Mouse (Mus musculus) forebrain, embryonic 16.5 days (tissue): Measurements from ENCODE around the gene Tmem174. TPM values are rescaled to one million over a fixed set of nuclear protein-coding genes. Genes with fewer than 3 reads are reported as not detected.

Experiments used
- ATAC-seq: fragments of 200-750 bp; cut with Nextera tagmentation; 2 replicates; pipeline ENCODE4 v1.8.0; 2017; ENCODE audit warnings: mild to moderate bottlenecking, moderate library complexity
- H3K27ac ChIP-seq: fragments of 300-500 bp; sonication (generic); 2 replicates; pipeline ENCODE4 v1.5.1; 2014; ENCODE audit warnings: low read length, control low read depth
- H3K27me3 ChIP-seq: fragments of 300-500 bp; sonication (generic); replicated peaks from 2 replicates; pipeline ENCODE4 v1.6.1; 2014; ENCODE audit warnings: low read length; ENCODE audit not compliant: control insufficient read depth, insufficient read depth
- H3K36me3 ChIP-seq: fragments of 300-500 bp; sonication (generic); 2 replicates; pipeline ENCODE4 v1.6.1; 2014; ENCODE audit not compliant: control insufficient read depth, insufficient read depth
- H3K4me1 ChIP-seq: fragments of 300-500 bp; sonication (generic); replicated peaks from 2 replicates; pipeline ENCODE4 v1.6.1; 2014; ENCODE audit warnings: low read length; ENCODE audit not compliant: control insufficient read depth, insufficient read depth
- H3K4me2 ChIP-seq: fragments of 300-500 bp; sonication (generic); 2 replicates; pipeline ENCODE4 v1.6.1; 2014; ENCODE audit warnings: mild to moderate bottlenecking, low read length, control low read depth
- H3K4me3 ChIP-seq: fragments of 300-500 bp; sonication (generic); replicated peaks from 2 replicates; pipeline ENCODE4 v1.5.1; 2014; ENCODE audit warnings: mild to moderate bottlenecking, low read length, control low read depth
- H3K9ac ChIP-seq: fragments of 300-500 bp; sonication (generic); replicated peaks from 2 replicates; pipeline ENCODE4 v1.6.1; 2014; ENCODE audit warnings: low read depth, low read length, control low read depth
- H3K9me3 ChIP-seq: fragments of 300-500 bp; sonication (generic); 2 replicates; pipeline ENCODE4 v1.6.1; 2016; ENCODE audit warnings: low read length; ENCODE audit not compliant: control insufficient read depth
- WGBS: fragments of 180-500 bp; shearing (Covaris S2); extraction: QIAGEN DNeasy Blood & Tissue Kit; methylation state at CpG from one replicate; pipeline ENCODE4 v1.1.7; 2014; 5-methylcytosine and 5-hydroxymethylcytosine counted together
- polyA plus RNA-seq: library from polyadenylated mRNA; unstranded; fragments of >200 nt; fragmentation: Nextera tagmentation; extraction: Ambion mirVana; gene quantifications from 2 replicates; pipeline ENCODE4 v1.2.1, GENCODE M21; 2015

The Tmem174 gene
- polyA plus RNA-seq: not detected in 2 replicates

DNA sequence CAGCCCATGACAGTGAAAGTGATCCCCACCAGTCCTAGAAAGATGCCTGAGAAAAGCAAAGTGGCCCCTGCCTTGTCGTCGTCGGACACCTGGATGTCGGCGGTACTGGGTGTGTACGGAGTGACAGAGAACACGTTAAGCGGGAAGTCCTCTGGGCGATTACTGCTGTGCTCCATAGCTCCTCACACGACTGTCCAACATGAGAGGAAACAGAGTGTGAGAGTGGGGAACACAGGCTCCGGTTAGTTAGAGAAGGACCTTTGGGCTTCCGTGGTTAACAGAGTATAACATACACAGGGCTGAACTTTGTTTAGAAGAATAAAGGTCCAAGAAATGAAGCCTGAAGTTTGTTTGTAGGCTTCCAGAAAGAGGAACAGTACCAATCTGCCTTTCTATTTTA is at the start of gene Tmem174:
Tmem174 (minus strand) TSS at position 266 of the 400 bp plus-strand sequence.
- H3K4me3 ChIP-seq: no peak within 1 kb of the TSS
- H3K36me3 ChIP-seq: no peaks in the 10 kb centered on the region
- H3K27me3 ChIP-seq: no peaks in the 10 kb centered on the region
- 93% methylated on average over 12 of the region's 12 CpGs for WGBS
- ATAC-seq: no peak
- H3K4me1 ChIP-seq: no peaks in the 10 kb centered on the region
- H3K9ac ChIP-seq: no peak within 1 kb of the TSS
- no peaks in the 10 kb centered on the region for H3K9me3 ChIP-seq
- no peak within 1 kb of the TSS for H3K27ac ChIP-seq
- no peak within 1 kb of the TSS for H3K4me2 ChIP-seq

DNA sequence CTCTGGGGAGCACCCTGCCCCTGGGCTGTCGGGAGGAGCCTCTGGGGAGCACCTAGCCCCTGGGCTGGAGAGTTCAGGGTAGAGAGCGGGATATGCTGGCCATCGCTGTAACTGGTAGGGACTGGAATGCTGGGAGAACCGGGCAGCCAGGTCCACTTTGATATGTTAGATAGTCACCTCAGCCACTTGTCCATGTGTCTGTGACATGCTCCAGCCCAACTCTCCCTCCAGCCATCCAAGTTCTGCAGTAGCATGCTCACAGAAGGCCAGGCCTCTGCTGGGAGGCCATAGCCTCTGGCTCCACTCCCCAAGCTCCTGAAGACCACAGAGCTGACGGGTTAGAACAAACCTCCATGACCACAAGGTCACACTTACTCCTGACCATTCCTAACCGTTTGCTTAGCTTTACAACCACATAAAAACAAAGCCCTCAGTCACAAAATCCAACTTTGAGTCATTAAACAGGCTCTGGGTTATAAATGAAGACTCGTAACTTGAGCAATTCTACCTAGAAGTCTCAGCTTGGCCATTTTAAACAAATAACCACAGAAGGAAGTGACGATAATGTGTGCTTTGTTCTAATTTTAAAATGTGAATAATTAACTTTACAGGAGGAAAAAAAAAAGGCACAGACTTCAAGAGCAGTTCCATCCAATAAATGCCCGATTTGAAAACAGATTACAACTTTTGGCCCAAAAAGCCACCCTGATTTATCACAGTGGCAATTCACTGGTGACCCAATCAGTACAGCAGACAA is 47.1 kb upstream of the Tmem174 start:
- no peaks in the 10 kb centered on the region for H3K9me3 ChIP-seq
- no peak for ATAC-seq
- H3K4me1 ChIP-seq: no peaks in the 10 kb centered on the region
- no peak overlapping the region for H3K27ac ChIP-seq
- H3K9ac ChIP-seq: no peak overlapping the region
- H3K4me3 ChIP-seq: no peak overlapping the region
- no peaks in the 10 kb centered on the region for H3K36me3 ChIP-seq
- H3K4me2 ChIP-seq: no peak overlapping the region
- H3K27me3 ChIP-seq: no peaks in the 10 kb centered on the region
- WGBS: 81% methylated on average over 9 of the region's 9 CpGs

DNA sequence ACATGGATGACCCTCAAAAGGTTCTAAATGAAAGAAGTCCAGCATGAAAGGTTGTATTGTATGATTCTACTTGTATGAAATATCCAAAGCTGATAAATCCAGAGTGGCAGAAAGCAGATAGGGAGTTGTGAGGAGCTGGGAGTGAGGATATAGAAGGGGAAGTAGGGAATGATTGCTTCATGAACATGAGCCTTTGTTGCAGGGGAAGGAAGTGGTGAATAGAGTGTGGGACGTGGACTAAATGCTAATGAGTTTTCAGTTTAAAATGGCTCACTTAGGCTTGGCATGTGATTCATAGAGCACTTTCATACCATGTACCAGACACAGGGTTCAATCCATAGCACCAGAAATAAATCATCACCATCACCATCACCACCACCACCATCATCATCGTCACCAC is 46.2 kb upstream of the Tmem174 start:
- H3K4me2 ChIP-seq: no peak overlapping the region
- no peak overlapping the region for H3K9ac ChIP-seq
- H3K27ac ChIP-seq: no peak overlapping the region
- no peaks in the 10 kb centered on the region for H3K9me3 ChIP-seq
- no peaks in the 10 kb centered on the region for H3K4me1 ChIP-seq
- H3K4me3 ChIP-seq: no peak overlapping the region
- H3K36me3 ChIP-seq: no peaks in the 10 kb centered on the region
- 77% methylated on average over 2 of the region's 2 CpGs for WGBS
- H3K27me3 ChIP-seq: no peaks in the 10 kb centered on the region
- ATAC-seq: no peak

DNA sequence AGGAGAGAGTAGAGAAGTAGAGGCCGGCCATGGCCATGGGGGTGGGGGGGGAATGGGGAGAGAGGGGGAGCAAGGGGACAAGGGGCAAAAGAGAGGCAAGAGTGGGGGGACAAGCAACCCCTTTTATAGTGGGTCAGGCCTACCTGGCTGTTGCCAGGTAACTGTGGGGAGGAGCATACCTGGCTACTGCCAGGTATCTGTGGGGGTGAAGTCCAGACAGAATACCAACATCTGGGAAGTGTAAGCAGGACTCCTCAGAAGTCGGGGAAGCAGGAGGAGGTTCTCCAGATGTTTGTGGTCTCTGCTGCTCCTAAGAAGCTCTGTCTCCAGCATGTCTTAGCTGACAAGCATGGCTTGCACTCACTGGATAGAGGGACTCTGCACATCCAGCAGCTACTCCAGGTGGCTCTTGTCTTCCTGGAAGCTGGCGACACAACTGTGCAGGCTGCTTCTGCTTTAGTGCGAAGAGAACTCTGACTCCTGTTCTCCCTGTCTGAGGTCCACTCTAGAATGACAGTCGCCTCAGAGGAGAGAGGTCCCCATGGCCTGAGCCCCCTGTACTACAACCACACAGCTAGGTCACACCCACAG is 43.4 kb upstream of the Tmem174 start:
- no peak overlapping the region for H3K9ac ChIP-seq
- ATAC-seq: no peak
- no peaks in the 10 kb centered on the region for H3K9me3 ChIP-seq
- H3K4me1 ChIP-seq: no peaks in the 10 kb centered on the region
- WGBS: 93% methylated on average over 5 of the region's 5 CpGs
- no peaks in the 10 kb centered on the region for H3K36me3 ChIP-seq
- H3K27me3 ChIP-seq: no peaks in the 10 kb centered on the region
- H3K4me3 ChIP-seq: no peak overlapping the region
- H3K27ac ChIP-seq: no peak overlapping the region
- H3K4me2 ChIP-seq: no peak overlapping the region

DNA sequence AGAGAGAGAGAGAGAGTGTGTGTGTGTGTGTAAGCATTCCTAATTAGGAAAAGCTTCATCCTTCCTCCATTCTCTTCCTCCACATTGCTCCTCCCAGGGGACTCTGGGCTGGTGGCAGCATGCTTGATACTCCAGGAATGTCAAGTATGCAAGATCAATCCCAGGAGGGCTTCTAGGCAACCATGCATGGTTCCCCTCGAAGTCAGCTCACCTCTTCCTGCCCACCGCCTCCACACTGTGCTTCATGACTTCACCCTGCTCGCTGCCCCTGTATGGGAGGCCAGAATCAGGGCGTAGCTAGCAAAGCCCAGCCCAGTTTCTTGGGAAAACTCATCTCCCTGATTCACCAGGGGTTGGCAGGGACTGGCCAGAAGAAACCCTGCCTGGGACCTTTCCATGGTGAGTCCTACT is 42.4 kb upstream of the Tmem174 start:
- Histone ChIP-seq H3K4me1 (no peaks in the 10 kb centered on the region), H3K36me3 (no peaks in the 10 kb centered on the region), H3K27ac (no peak overlapping the region), H3K27me3 (no peaks in the 10 kb centered on the region), H3K4me2 (no peak overlapping the region), H3K9me3 (no peaks in the 10 kb centered on the region), H3K9ac (no peak overlapping the region), H3K4me3 (no peak overlapping the region)
- ATAC-seq: no peak
- WGBS: 48% methylated on average over 4 of the region's 4 CpGs

DNA sequence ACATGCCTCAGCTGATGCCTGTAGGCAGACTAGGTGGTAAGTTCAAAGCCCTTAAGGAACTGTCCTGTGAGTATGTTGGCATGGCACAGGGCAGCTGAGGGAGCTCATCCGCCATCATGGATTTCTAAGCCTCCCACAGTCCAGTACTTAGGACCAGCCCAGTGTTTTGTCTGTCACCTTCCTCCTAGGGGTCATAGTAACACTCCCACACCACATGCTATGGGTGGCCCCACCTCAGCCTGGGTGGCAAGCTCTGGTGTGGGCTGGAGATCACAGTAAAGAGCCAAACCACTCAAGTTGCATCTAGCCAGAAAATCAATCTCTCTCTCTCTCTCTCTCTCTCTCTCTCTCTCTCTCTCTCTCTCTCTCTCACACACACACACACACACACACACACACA is 42.0 kb upstream of the Tmem174 start:
- no peak overlapping the region for H3K9ac ChIP-seq
- no peaks in the 10 kb centered on the region for H3K27me3 ChIP-seq
- H3K9me3 ChIP-seq: no peaks in the 10 kb centered on the region
- H3K27ac ChIP-seq: no peak overlapping the region
- 85% methylated on average over 1 of the region's 1 CpGs for WGBS
- no peak overlapping the region for H3K4me2 ChIP-seq
- no peak overlapping the region for H3K4me3 ChIP-seq
- no peaks in the 10 kb centered on the region for H3K36me3 ChIP-seq
- no peaks in the 10 kb centered on the region for H3K4me1 ChIP-seq
- no peak for ATAC-seq

DNA sequence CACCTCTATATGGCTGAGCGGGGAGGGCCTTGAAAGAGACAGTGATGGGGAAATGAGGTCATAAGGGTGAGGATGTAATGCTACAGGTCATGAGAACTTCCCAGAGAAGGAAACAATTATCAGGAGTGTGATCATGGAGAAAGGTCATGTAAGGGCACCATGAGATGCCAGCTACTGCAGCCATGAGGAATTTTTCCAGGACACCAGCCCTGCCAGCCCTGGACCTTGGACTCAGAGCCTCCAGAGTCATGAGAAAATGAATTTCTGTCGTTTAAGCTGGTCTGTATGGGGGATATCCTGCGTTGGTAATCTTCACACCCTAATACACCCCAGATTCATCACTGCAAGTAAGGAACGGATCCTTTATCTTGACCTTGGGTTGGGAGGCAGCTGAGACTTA is 36.7 kb upstream of the Tmem174 start:
- H3K4me2 ChIP-seq: no peak overlapping the region
- H3K27ac ChIP-seq: no peak overlapping the region
- no peaks in the 10 kb centered on the region for H3K9me3 ChIP-seq
- no peak overlapping the region for H3K9ac ChIP-seq
- H3K4me1 ChIP-seq: no peaks in the 10 kb centered on the region
- ATAC-seq: no peak
- WGBS: 79% methylated on average over 4 of the region's 4 CpGs
- H3K36me3 ChIP-seq: no peaks in the 10 kb centered on the region
- no peaks in the 10 kb centered on the region for H3K27me3 ChIP-seq
- H3K4me3 ChIP-seq: no peak overlapping the region

DNA sequence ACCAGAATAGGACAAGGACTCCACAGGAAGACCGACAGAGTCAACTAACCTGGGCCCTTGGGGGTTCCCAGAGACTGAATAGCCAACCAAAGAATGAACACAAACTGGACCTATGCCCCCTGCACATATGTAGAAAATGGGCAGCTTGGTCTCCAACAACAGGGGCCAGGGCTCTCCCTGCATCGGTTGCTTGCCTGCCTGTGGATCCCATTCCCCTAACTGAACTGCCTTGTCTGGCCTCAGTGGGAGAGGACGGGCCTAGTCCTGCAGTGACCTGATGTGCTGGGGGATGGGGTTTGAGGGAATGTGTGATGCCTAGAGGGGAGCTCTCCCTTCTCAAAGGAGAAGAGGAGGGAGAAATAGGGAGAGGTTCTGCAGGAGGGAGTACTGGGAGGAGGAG is 32.1 kb upstream of the Tmem174 start:
- H3K36me3 ChIP-seq: no peaks in the 10 kb centered on the region
- no peak for ATAC-seq
- H3K27ac ChIP-seq: no peak overlapping the region
- no peaks in the 10 kb centered on the region for H3K9me3 ChIP-seq
- WGBS: 81% methylated on average over 3 of the region's 3 CpGs
- no peak overlapping the region for H3K4me2 ChIP-seq
- H3K9ac ChIP-seq: no peak overlapping the region
- H3K4me1 ChIP-seq: no peaks in the 10 kb centered on the region
- H3K27me3 ChIP-seq: no peaks in the 10 kb centered on the region
- no peak overlapping the region for H3K4me3 ChIP-seq

DNA sequence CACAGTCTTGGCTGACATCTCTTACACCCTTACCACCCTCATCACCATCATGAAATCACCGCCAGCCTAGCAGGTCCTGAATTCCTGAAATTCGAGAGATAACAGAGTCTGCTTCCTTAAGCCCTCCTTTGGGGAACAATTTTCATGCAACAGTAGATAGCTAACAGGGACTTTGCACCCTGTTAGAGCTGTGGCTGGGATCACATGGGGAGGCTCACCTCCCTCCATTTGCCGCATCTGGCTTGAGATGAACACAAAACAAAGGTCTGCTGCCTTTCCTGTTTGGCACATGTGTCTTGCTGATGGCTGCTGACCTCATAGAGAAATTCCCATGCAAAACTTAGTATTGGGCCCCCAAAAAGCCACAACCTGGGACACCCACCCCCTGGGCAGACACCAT is 30.1 kb upstream of the Tmem174 start:
- Histone ChIP-seq H3K4me1 (no peaks in the 10 kb centered on the region), H3K4me3 (no peak overlapping the region), H3K27ac (no peak overlapping the region), H3K9ac (no peak overlapping the region), H3K27me3 (no peaks in the 10 kb centered on the region), H3K4me2 (no peak overlapping the region), H3K36me3 (no peaks in the 10 kb centered on the region), H3K9me3 (no peaks in the 10 kb centered on the region)
- ATAC-seq: no peak
- 83% methylated on average over 3 of the region's 3 CpGs for WGBS
